Mouse (Mus musculus) forebrain, postnatal 0 days (tissue): Measurements from ENCODE around the gene Foxc2. TPM values are rescaled to one million over a fixed set of nuclear protein-coding genes. Genes with fewer than 3 reads are reported as not detected.

ENCODE experiments used
- ATAC-seq: fragments of 200-750 bp; cut with Nextera tagmentation; 2 replicates; pipeline ENCODE4 v1.8.0; 2017; ENCODE audit warnings: mild to moderate bottlenecking, moderate library complexity
- DNase-seq: peaks from one replicate; pipeline ENCODE4 v3.0.0-alpha.2; 2015
- H3K27ac ChIP-seq: fragments of 300-500 bp; sonication (generic); 2 replicates; pipeline ENCODE4 v1.5.1; 2014; ENCODE audit warnings: low read depth, mild to moderate bottlenecking, antibody characterized with exemption, low read length, moderate library complexity, mixed read lengths
- H3K27me3 ChIP-seq: fragments of 300-500 bp; sonication (generic); 2 replicates; pipeline ENCODE4 v1.6.1; 2014; ENCODE audit warnings: mild to moderate bottlenecking, low read length, mixed read lengths; ENCODE audit not compliant: insufficient read depth
- H3K36me3 ChIP-seq: fragments of 300-500 bp; sonication (generic); 2 replicates; pipeline ENCODE4 v1.6.1; 2014; ENCODE audit warnings: mild to moderate bottlenecking, moderate library complexity; ENCODE audit not compliant: insufficient read depth
- H3K4me1 ChIP-seq: fragments of 300-500 bp; sonication (generic); 2 replicates; pipeline ENCODE4 v1.6.1; 2014; ENCODE audit warnings: antibody characterized with exemption; ENCODE audit not compliant: insufficient read depth
- H3K4me2 ChIP-seq: fragments of 300-500 bp; sonication (generic); 2 replicates; pipeline ENCODE4 v1.6.1; 2014; ENCODE audit warnings: low read depth, mild to moderate bottlenecking, moderate library complexity
- H3K4me3 ChIP-seq: fragments of 300-500 bp; sonication (generic); 2 replicates; pipeline ENCODE4 v1.5.1; 2014; ENCODE audit warnings: low read depth, low read length, mixed read lengths
- H3K9ac ChIP-seq: fragments of 300-500 bp; sonication (generic); 2 replicates; pipeline ENCODE4 v1.6.1; 2014; ENCODE audit warnings: mild to moderate bottlenecking
- H3K9me3 ChIP-seq: fragments of 300-500 bp; sonication (generic); 2 replicates; pipeline ENCODE4 v1.6.1; 2016; ENCODE audit warnings: low read length
- CTCF ChIP-seq: sonication (generic); IDR thresholded peaks from 2 replicates; pipeline ENCODE4 v1.5.1; 2016; ENCODE audit warnings: antibody characterized with exemption, control low read depth, low read depth
- WGBS: fragments of 180-500 bp; shearing (Covaris S2); extraction: QIAGEN DNeasy Blood & Tissue Kit; methylation state at CpG from one replicate; pipeline ENCODE4 v1.1.7; 2014; 5-methylcytosine and 5-hydroxymethylcytosine counted together
- polyA plus RNA-seq: library from polyadenylated mRNA; unstranded; fragments of >200 nt; fragmentation: Nextera tagmentation; extraction: Ambion mirVana; gene quantifications from 2 replicates; pipeline ENCODE4 v1.2.1, GENCODE M21; 2015
- total RNA-seq: library from RNA; depleted of rRNA; stranded (reverse); fragments of >200 nt; gene quantifications from 2 replicates; pipeline ENCODE4 v1.2.3, GENCODE M21; 2014

Foxc2 gene
- total and polyA plus RNA-seq, 2 experiments from 2014 or later, result 2.7 to 6.5 TPM

GRCm38 (mm10) chr8:121148573-121149083, 32.7 kb downstream of the Foxc2 start:
- Histone ChIP-seq H3K27ac (no peak overlapping the region), H3K9me3 (no peaks in the 10 kb centered on the region), H3K4me1 (no peaks in the 10 kb centered on the region), H3K4me3 (no peak overlapping the region), H3K9ac (no peak overlapping the region), H3K36me3 (no peaks in the 10 kb centered on the region), H3K4me2 (no peak overlapping the region), H3K27me3 (no peaks in the 10 kb centered on the region)
- ATAC-seq (no peak), DNase-seq (no peak)
- TF ChIP-seq CTCF, result no peak
- 38% methylated on average over 8 of the region's 8 CpGs for WGBS

GRCm38 (mm10) chr8:121152394-121152793, 36.4 kb downstream of the Foxc2 start:
- Histone ChIP-seq H3K36me3 (no peaks in the 10 kb centered on the region), H3K9ac (no peak overlapping the region), H3K27me3 (no peaks in the 10 kb centered on the region), H3K4me2 (no peak overlapping the region), H3K4me1 (no peaks in the 10 kb centered on the region), H3K4me3 (no peak overlapping the region), H3K27ac (no peak overlapping the region), H3K9me3 (no peaks in the 10 kb centered on the region)
- no peak for TF ChIP-seq CTCF
- no peak for DNase-seq
- 73% methylated on average over 12 of the region's 12 CpGs for WGBS
- ATAC-seq, result no peak

GRCm38 (mm10) chr8:121156990-121157491, 41.1 kb downstream of the Foxc2 start:
- DNase-seq (no peak), ATAC-seq (no peak)
- Histone ChIP-seq H3K4me2 (no peak overlapping the region), H3K9me3 (no peaks in the 10 kb centered on the region), H3K4me1 (no peaks in the 10 kb centered on the region), H3K9ac (no peak overlapping the region), H3K27ac (no peak overlapping the region), H3K27me3 (no peaks in the 10 kb centered on the region), H3K36me3 (no peaks in the 10 kb centered on the region), H3K4me3 (no peak overlapping the region)
- no peak for TF ChIP-seq CTCF
- WGBS, result 93% methylated on average over 7 of the region's 7 CpGs

DNA sequence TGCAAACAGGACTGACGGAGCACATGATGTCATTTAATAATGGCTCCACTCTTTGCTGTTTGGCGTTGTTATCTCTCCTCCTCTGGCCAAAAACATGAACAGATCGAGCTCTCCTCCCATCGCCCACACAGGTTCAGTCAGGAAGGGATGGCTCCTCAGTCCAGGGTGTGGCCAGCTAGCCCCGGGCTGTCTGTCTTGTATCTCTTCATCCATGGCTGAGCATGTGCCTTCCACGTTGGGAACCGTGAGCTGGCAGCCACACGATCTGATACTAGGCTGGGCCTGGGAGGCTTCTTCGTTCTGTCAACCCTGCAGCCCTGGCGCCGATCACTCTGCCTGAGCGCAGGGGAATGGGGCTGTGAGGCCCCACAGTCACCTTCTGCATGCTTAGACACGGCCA, 42.8 kb downstream of the Foxc2 start:
- Histone ChIP-seq H3K27me3 (no peaks in the 10 kb centered on the region), H3K9ac (no peak overlapping the region), H3K27ac (no peak overlapping the region), H3K4me2 (no peak overlapping the region), H3K36me3 (no peaks in the 10 kb centered on the region), H3K9me3 (no peaks in the 10 kb centered on the region), H3K4me3 (no peak overlapping the region), H3K4me1 (no peaks in the 10 kb centered on the region)
- 80% methylated on average over 13 of the region's 13 CpGs for WGBS
- no peak for TF ChIP-seq CTCF
- ATAC-seq (no peak), DNase-seq (no peak)

DNA sequence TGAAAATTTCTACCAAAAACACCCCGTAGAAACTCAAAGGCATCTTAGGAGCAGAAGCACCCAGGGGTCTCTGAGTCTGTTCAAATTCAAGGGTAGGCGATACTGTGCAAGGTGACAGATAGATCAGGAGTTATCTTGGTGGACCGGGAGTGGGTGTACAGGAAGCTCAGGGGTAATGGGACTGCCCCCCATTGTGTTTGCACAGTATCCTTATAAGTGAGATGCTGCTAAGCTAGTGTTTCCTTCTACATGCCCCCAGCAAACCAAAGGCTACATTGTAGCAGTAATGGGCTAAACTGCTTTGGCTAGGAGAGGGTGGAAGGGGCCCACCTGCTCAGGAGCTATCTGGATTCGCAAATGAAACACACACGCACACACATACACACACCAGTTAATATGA, 45.5 kb downstream of the Foxc2 start:
- TF ChIP-seq CTCF, result no peak
- H3K36me3 ChIP-seq, result no peaks in the 10 kb centered on the region
- H3K4me3 ChIP-seq, result no peak overlapping the region
- no peak overlapping the region for H3K27ac ChIP-seq
- ATAC-seq (no peak), DNase-seq (no peak)
- H3K27me3 ChIP-seq, result no peaks in the 10 kb centered on the region
- no peaks in the 10 kb centered on the region for H3K9me3 ChIP-seq
- H3K9ac ChIP-seq, result no peak overlapping the region
- no peaks in the 10 kb centered on the region for H3K4me1 ChIP-seq
- 90% methylated on average over 5 of the region's 5 CpGs for WGBS
- H3K4me2 ChIP-seq, result no peak overlapping the region

DNA sequence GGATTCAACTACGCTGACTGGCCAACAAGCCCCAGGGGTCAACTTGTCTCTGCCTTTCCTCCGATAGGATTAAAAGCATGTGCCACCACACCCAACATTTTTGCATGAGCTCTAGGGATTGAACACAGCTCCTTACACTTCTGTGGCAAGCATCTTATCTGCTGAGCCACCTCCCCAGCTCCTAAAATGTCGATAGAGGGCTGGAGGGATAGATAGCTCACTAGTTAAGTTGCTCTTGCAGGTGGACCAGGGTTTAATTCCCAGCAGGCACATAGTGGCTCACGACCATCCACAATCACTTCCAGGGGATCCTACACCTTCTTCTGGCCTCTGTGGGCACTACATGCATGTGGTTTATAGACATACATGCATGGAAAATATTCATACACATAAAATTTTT, 46.4 kb downstream of the Foxc2 start:
- WGBS, result 81% methylated on average over 4 of the region's 4 CpGs
- H3K4me2 ChIP-seq, result no peak overlapping the region
- no peak overlapping the region for H3K4me3 ChIP-seq
- TF ChIP-seq CTCF, result no peak
- H3K27ac ChIP-seq, result no peak overlapping the region
- no peak overlapping the region for H3K9ac ChIP-seq
- H3K9me3 ChIP-seq, result no peaks in the 10 kb centered on the region
- ATAC-seq (no peak), DNase-seq (no peak)
- H3K4me1 ChIP-seq, result no peaks in the 10 kb centered on the region
- no peaks in the 10 kb centered on the region for H3K36me3 ChIP-seq
- H3K27me3 ChIP-seq, result no peaks in the 10 kb centered on the region

GRCm38 (mm10) chr8:121162906-121163695, 47.1 kb downstream of the Foxc2 start:
- TF ChIP-seq CTCF, result no peak
- no peaks in the 10 kb centered on the region for H3K4me1 ChIP-seq
- no peak for ATAC-seq
- H3K27me3 ChIP-seq, result no peaks in the 10 kb centered on the region
- no peak overlapping the region for H3K9ac ChIP-seq
- H3K4me3 ChIP-seq, result no peak overlapping the region
- H3K36me3 ChIP-seq, result no peaks in the 10 kb centered on the region
- no peak for DNase-seq
- H3K4me2 ChIP-seq, result no peak overlapping the region
- no peak overlapping the region for H3K27ac ChIP-seq
- WGBS, result 70% methylated on average over 11 of the region's 11 CpGs
- no peaks in the 10 kb centered on the region for H3K9me3 ChIP-seq
